9 mouse cellular contexts compared by ENCODE assay signal in genomic region chr9:107463509-107463908, GRCm38 (mm10).
DNase-seq lines count a peak whose midpoint lies in the region; ATAC-seq lines count a peak whose summit lies in the region.
"Had no signal": no experiment of that assay in that cellular context is flagged by ENCODE, and none has a peak within 500 bp of the region (broad histone marks: within the 10 kb centered on the region; RNA-seq: fewer than 3 reads in every experiment).

No protein-coding gene starts in this region.

- H3K4me2 ChIP-seq in hindbrain, embryonic 16.5 days (ENCODE audit: low read length) = no peak overlapping the region

- peak; percentile 72 for ATAC-seq in hindbrain, embryonic 16.5 days
- peak; percentile 86 for ATAC-seq in megakaryocyte, adult 5-6 weeks (ENCODE audit: poor library complexity, severe bottlenecking)

- no peak overlapping the region for H3K4me3 ChIP-seq in hindbrain, embryonic 16.5 days (ENCODE audit: low read length)
- H3K4me3 ChIP-seq: myocyte had no signal

- WGBS in hindbrain, embryonic 16.5 days = 9% methylated on average over 7 of the region's 7 CpGs

- peaks cover 22% of the 10 kb centered on the region for H3K4me1 ChIP-seq in hindbrain, embryonic 16.5 days (ENCODE audit: control insufficient read depth, insufficient read depth, low read depth, low read length)

- H3K9me3 ChIP-seq in hindbrain, embryonic 16.5 days (ENCODE audit: control insufficient read depth, low read length) = no peaks in the 10 kb centered on the region

- no peaks in the 10 kb centered on the region for H3K27me3 ChIP-seq in hindbrain, embryonic 16.5 days (replicated peaks; ENCODE audit: control insufficient read depth, insufficient read depth, low read length)

- H3K9ac ChIP-seq in hindbrain, embryonic 16.5 days (ENCODE audit: low read depth, low read length) = peak overlapping the region; percentile 54

- DNase-seq in adipocyte (ENCODE audit: low spot score) = peak; percentile 41
- DNase-seq in cerebellum, postnatal 4 days (ENCODE audit: low spot score in 2 of 2) = peak; percentile 86 to 93
- peak; percentile 61 to 75 for DNase-seq in gastrocnemius, adult 8-10 months (ENCODE audit: low spot score in 2 of 2)
- DNase-seq in left cerebral cortex, adult 11 months (ENCODE audit: low spot score) = peak; percentile 67
- DNase-seq in right cerebral cortex, postnatal 14 days = peak; percentile 90
- DNase-seq in urinary bladder, postnatal 36 days (ENCODE audit: low spot score in 2 of 2) = peak; percentile 59 to 77

- H3K36me3 ChIP-seq in hindbrain, embryonic 16.5 days (ENCODE audit: control insufficient read depth, insufficient read depth, low read length) = no peaks in the 10 kb centered on the region

- peak overlapping the region; percentile 74; the same call in 1 of the 2 replicates for H3K27ac ChIP-seq in hindbrain, embryonic 16.5 days (ENCODE audit: low read depth, low read length)
